Mouse (Mus musculus) ES-Bruce4 (cell line): ENCODE data around the gene Adcy9.

Experiments
- CTCF ChIP-seq: IDR thresholded peaks from one replicate; pipeline ENCODE4 v1.8.1; 2011; ENCODE audit warnings: low read depth, low read length
- EP300 ChIP-seq: IDR thresholded peaks from 2 replicates; pipeline ENCODE4 v1.6.1; 2011; ENCODE audit warnings: low read depth, low read length; ENCODE audit not compliant: insufficient read depth
- POLR2A ChIP-seq: IDR thresholded peaks from one replicate; pipeline ENCODE4 v1.8.1; 2011; ENCODE audit warnings: low read length; ENCODE audit not compliant: insufficient read depth

GRCm38 (mm10) chr16:4341316-4342062 is 78.8 kb downstream of the Adcy9 start:
- TF ChIP-seq POLR2A (no peak), EP300 (no peak), CTCF (no peak)
